Mouse (Mus musculus): ENCODE measurements around the gene Zfp281. TPM values are rescaled to one million over a fixed set of nuclear protein-coding genes. Genes with fewer than 3 reads are reported as not detected.

Gene Zfp281
- total RNA-seq (2021): 10 to 100 TPM; 34.6 to 38.6 TPM
- long read RNA-seq, experiment 1, full-length matches to known transcripts: 38 of 58 reads
- long read RNA-seq, experiment 1, partial matches to known transcripts: 0 of 58 reads
- long read RNA-seq, experiment 1, other reads (novel, unspliced or antisense): 20 of 58 reads
- long read RNA-seq, experiment 2, full-length matches to known transcripts: 51 of 62 reads
- long read RNA-seq, experiment 2, partial matches to known transcripts: 0 of 62 reads
- long read RNA-seq, experiment 2, other reads (novel, unspliced or antisense): 11 of 62 reads

- intact Hi-C loops (cut with DNase I): loop anchor here (5.0 kb wide), 3 partner anchors 72 to 103 kb away; no protein-coding TSS in a partner anchor
- Histone ChIP-seq H3K4me3 (peak within 1 kb of the TSS; percentile 89), H3K27ac (peak within 1 kb of the TSS; percentile 91)
- no peak; the same call in none of the 2 replicates for TF ChIP-seq CTCF (IDR thresholded peaks at IDR 0.05)
- DNase-seq (ENCODE audit: extremely low spot score in 1 of 2, low spot score in 2 of 2): peak; percentile 95 to 96
These were observed at the start of gene Zfp281 for GRCm38 (mm10) chr1:136624146-136625018. Gene Zfp281 (plus strand): TSS chr1:136624901.

GRCm38 (mm10) chr1:136577890-136578663, 46.6 kb upstream of the Zfp281 start:
- TF ChIP-seq CTCF (IDR thresholded peaks at IDR 0.05): no peak
- intact Hi-C loops (cut with DNase I): no loop called here
- Histone ChIP-seq H3K4me3 (no peak overlapping the region), H3K27ac (no peak overlapping the region)
- no peak for DNase-seq (ENCODE audit: extremely low spot score in 1 of 2, low spot score in 2 of 2)

GRCm38 (mm10) chr1:136579360-136579759, 45.3 kb upstream of the Zfp281 start:
- no peak overlapping the region for H3K4me3 ChIP-seq
- TF ChIP-seq CTCF (IDR thresholded peaks at IDR 0.05): no peak
- intact Hi-C loops (cut with DNase I): no loop called here
- DNase-seq (ENCODE audit: extremely low spot score in 1 of 2, low spot score in 2 of 2): no peak
- no peak overlapping the region for H3K27ac ChIP-seq

- no peak for DNase-seq (ENCODE audit: extremely low spot score in 1 of 2, low spot score in 2 of 2)
- intact Hi-C loops (cut with DNase I): no loop called here
- TF ChIP-seq CTCF (IDR thresholded peaks at IDR 0.05): no peak
- Histone ChIP-seq H3K4me3 (no peak overlapping the region), H3K27ac (no peak overlapping the region)
These were observed 44.4 kb upstream of the Zfp281 start for GRCm38 (mm10) chr1:136580266-136580665.

GRCm38 (mm10) chr1:136581841-136582240, 42.9 kb upstream of the Zfp281 start:
- TF ChIP-seq CTCF (IDR thresholded peaks at IDR 0.05): no peak
- intact Hi-C loops (cut with DNase I): no loop called here
- H3K27ac ChIP-seq: no peak overlapping the region
- DNase-seq (ENCODE audit: extremely low spot score in 1 of 2, low spot score in 2 of 2): no peak
- H3K4me3 ChIP-seq: no peak overlapping the region

- DNase-seq (ENCODE audit: extremely low spot score in 1 of 2, low spot score in 2 of 2): no peak
These were observed 36.8 kb upstream of the Zfp281 start for GRCm38 (mm10) chr1:136587761-136588405.

GRCm38 (mm10) chr1:136588908-136589307, 35.8 kb upstream of the Zfp281 start:
- peak overlapping the region; percentile 39 for H3K4me3 ChIP-seq
- no peak overlapping the region for H3K27ac ChIP-seq
- intact Hi-C loops (cut with DNase I): no loop called here
- no peak for TF ChIP-seq CTCF (IDR thresholded peaks at IDR 0.05)
- DNase-seq (ENCODE audit: extremely low spot score in 1 of 2, low spot score in 2 of 2): no peak

More at GRCm38 (mm10) chr1:136587761-136588405, 36.8 kb upstream of the Zfp281 start:
- intact Hi-C loops (cut with DNase I): no loop called here
- Histone ChIP-seq H3K27ac (no peak overlapping the region), H3K4me3 (no peak overlapping the region)
- TF ChIP-seq CTCF (IDR thresholded peaks at IDR 0.05): no peak

- no peak overlapping the region for H3K27ac ChIP-seq
- DNase-seq (ENCODE audit: extremely low spot score in 1 of 2, low spot score in 2 of 2): no peak
- TF ChIP-seq CTCF (IDR thresholded peaks at IDR 0.05): no peak
- intact Hi-C loops (cut with DNase I): no loop called here
- H3K4me3 ChIP-seq: no peak overlapping the region
These were observed 32.0 kb upstream of the Zfp281 start for GRCm38 (mm10) chr1:136592741-136593140.

- DNase-seq (ENCODE audit: extremely low spot score in 1 of 2, low spot score in 2 of 2): no peak
- H3K4me3 ChIP-seq: no peak overlapping the region
- H3K27ac ChIP-seq: no peak overlapping the region
- no peak for TF ChIP-seq CTCF (IDR thresholded peaks at IDR 0.05)
- intact Hi-C loops (cut with DNase I): no loop called here
These were observed 30.4 kb upstream of the Zfp281 start for GRCm38 (mm10) chr1:136594235-136594850.

- intact Hi-C loops (cut with DNase I): no loop called here
- DNase-seq (ENCODE audit: extremely low spot score in 1 of 2, low spot score in 2 of 2): no peak
These were observed 27.9 kb upstream of the Zfp281 start for GRCm38 (mm10) chr1:136596821-136597220.

GRCm38 (mm10) chr1:136598286-136598685, 26.4 kb upstream of the Zfp281 start:
- Histone ChIP-seq H3K4me3 (no peak overlapping the region), H3K27ac (no peak overlapping the region)
- intact Hi-C loops (cut with DNase I): no loop called here
- TF ChIP-seq CTCF (IDR thresholded peaks at IDR 0.05): no peak
- DNase-seq (ENCODE audit: extremely low spot score in 1 of 2, low spot score in 2 of 2): no peak

More at GRCm38 (mm10) chr1:136596821-136597220, 27.9 kb upstream of the Zfp281 start:
- no peak overlapping the region for H3K4me3 ChIP-seq
- TF ChIP-seq CTCF (IDR thresholded peaks at IDR 0.05): no peak
- H3K27ac ChIP-seq: no peak overlapping the region
